Mouse (Mus musculus) cortical plate, adult 2 months (tissue): Measurements from ENCODE around the gene Mga.

Experiments used
- CTCF ChIP-seq: fragments of 200-500 bp; IDR thresholded peaks from 2 replicates; pipeline ENCODE4 v1.5.1; 2011; ENCODE audit warnings: mild to moderate bottlenecking, control low read depth, low read length; ENCODE audit not compliant: insufficient read depth; ENCODE audit errors: extremely low read depth
- POLR2A ChIP-seq: fragments of 200-500 bp; IDR thresholded peaks from 2 replicates; pipeline ENCODE4 v1.6.1; 2011; ENCODE audit warnings: mild to moderate bottlenecking, low read length, control low read depth; ENCODE audit not compliant: insufficient read depth; ENCODE audit errors: extremely low read depth

DNA sequence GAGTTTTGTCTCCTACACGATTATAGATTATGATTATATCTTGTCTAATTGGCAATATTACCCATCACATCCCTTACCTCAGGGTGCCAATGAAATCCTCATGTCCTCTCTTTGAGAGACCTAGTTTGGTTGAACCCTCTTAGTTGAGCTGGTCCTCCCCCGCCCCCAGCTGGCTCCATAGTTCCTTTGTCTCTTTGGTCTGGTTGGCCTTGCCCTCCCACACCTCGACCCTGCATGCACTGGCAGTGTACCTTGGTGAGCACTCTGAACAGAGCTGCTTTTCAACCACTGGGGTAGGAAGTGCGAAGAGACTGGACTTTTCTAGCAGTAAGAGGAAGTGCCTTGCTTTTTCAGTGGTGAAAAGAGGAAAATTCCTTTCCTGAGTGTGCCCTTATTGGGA lies 104.9 kb downstream of the Mga start:
- TF ChIP-seq POLR2A, result no peak
- TF ChIP-seq CTCF, result no peak
